8 mouse cellular contexts compared by ENCODE assay signal in genomic region chr17:28141771-28142699, GRCm38 (mm10). TPM values are rescaled to one million over a fixed set of nuclear protein-coding genes. Genes with fewer than 3 reads are reported as not detected.
DNase-seq lines count a peak whose midpoint lies in the region; ATAC-seq and TF ChIP-seq lines count a peak whose summit lies in the region.

TSS of gene Scube3 (plus strand) at chr17:28142141.

- peak within 1 kb of the TSS; percentile 93 for H3K4me2 ChIP-seq in hindbrain, embryonic 15.5 days

- no peaks in the 10 kb centered on the region for H3K36me3 ChIP-seq in spleen, adult 2 months (ENCODE audit: control insufficient read depth, insufficient read depth, low read length)
- no peaks in the 10 kb centered on the region for H3K36me3 ChIP-seq in hindbrain, embryonic 15.5 days
- 0 out of 2 replicates have a peak, but pooled peaks cover 9% of the 10 kb centered on the region for H3K36me3 ChIP-seq in midbrain, embryonic 10.5 days

- ATAC-seq in hindbrain, embryonic 15.5 days (ENCODE audit: low FRiP score, low read depth) = peak; percentile 33

- DNase-seq in spleen, adult 2 months (ENCODE audit: low read depth in 1 of 2, low spot score in 2 of 2) = no peak
- no peak for DNase-seq in spleen, postnatal 10 days (ENCODE audit: low spot score in 2 of 2)
- DNase-seq in embryo, embryonic 11 days = peak; percentile 89
- peak; percentile 89 for DNase-seq in midbrain, embryonic 10.5 days (ENCODE audit: low spot score)
- peak; percentile 37 for DNase-seq in thymus, postnatal 25 days
- no peak for DNase-seq in right cerebral cortex, adult 18-20 months
- DNase-seq in spleen, adult 18-20 months = no peak

- H3K9ac ChIP-seq in hindbrain, embryonic 15.5 days = peak within 1 kb of the TSS; percentile 76

- H3K4me3 ChIP-seq in spleen, adult 2 months (ENCODE audit: extremely low read depth, insufficient read depth, insufficient read length) = peak within 1 kb of the TSS; percentile 27
- peak within 1 kb of the TSS; percentile 82 for H3K4me3 ChIP-seq in hindbrain, embryonic 15.5 days
- peak within 1 kb of the TSS; percentile 91 for H3K4me3 ChIP-seq in midbrain, embryonic 10.5 days

- peaks cover 19% of the 10 kb centered on the region for H3K27me3 ChIP-seq in spleen, adult 2 months (ENCODE audit: control insufficient read depth, insufficient read depth, low read length)
- no peaks in the 10 kb centered on the region for H3K27me3 ChIP-seq in hindbrain, embryonic 15.5 days
- peaks cover 78% of the 10 kb centered on the region for H3K27me3 ChIP-seq in midbrain, embryonic 10.5 days (ENCODE audit: low read depth, poor library complexity, severe bottlenecking)

- TF ChIP-seq CTCF in spleen, adult 2 months (IDR thresholded peaks at IDR 0.05; ENCODE audit: extremely low read depth, insufficient read depth, insufficient read length, insufficient replicate concordance) = no peak

- no peak for TF ChIP-seq POLR2A in spleen, adult 2 months (IDR thresholded peaks at IDR 0.05; ENCODE audit: low read depth, low read length)

- peaks cover 7% of the 10 kb centered on the region for H3K4me1 ChIP-seq in spleen, adult 2 months (ENCODE audit: control insufficient read depth, insufficient read depth, insufficient read length)
- H3K4me1 ChIP-seq in hindbrain, embryonic 15.5 days (replicated peaks) = peaks cover 63% of the 10 kb centered on the region
- peaks cover 80% of the 10 kb centered on the region for H3K4me1 ChIP-seq in midbrain, embryonic 10.5 days

- no peaks in the 10 kb centered on the region for H3K9me3 ChIP-seq in hindbrain, embryonic 15.5 days
- no peaks in the 10 kb centered on the region for H3K9me3 ChIP-seq in midbrain, embryonic 10.5 days (replicated peaks)

- WGBS in spleen, adult 2 months = 3% methylated on average over 81 of the region's 97 CpGs
- WGBS in hindbrain, embryonic 15.5 days = under 1% methylated on average over 62 of the region's 97 CpGs
- under 1% methylated on average over 95 of the region's 97 CpGs for WGBS in midbrain, embryonic 10.5 days

- H3K27ac ChIP-seq in spleen, adult 2 months (ENCODE audit: insufficient read depth, low read length) = no peak within 1 kb of the TSS
- peak within 1 kb of the TSS; percentile 85 for H3K27ac ChIP-seq in hindbrain, embryonic 15.5 days (replicated peaks)
- H3K27ac ChIP-seq in midbrain, embryonic 10.5 days (replicated peaks) = peak within 1 kb of the TSS; percentile 99

RNA-seq across cellular contexts. Expression of gene Scube3, which starts in this region (rescaled TPM):
- polyA plus RNA-seq in spleen, adult 2 months (2012; rRNA removed) = 1.6 and 2.0 TPM in 2 replicates
- polyA plus RNA-seq in hindbrain, embryonic 15.5 days (2015; fragmentation: Nextera tagmentation; extraction: Ambion mirVana) = 3.7 and 4.4 TPM in 2 replicates
- 9.5 and 10.8 TPM in 2 replicates for polyA plus RNA-seq in midbrain, embryonic 10.5 days (2016; fragmentation: Nextera tagmentation; extraction: Ambion mirVana)

Comparison
In these comparisons a context has a peak if more than half of its experiments do, and no peak if none do; other contexts are left out.
1. DNase-seq: peak in embryo, embryonic 11 days (single experiment), midbrain, embryonic 10.5 days (single experiment) and thymus, postnatal 25 days (single experiment); none in spleen, adult 2 months (0 of 2), spleen, postnatal 10 days (0 of 2), right cerebral cortex, adult 18-20 months (single experiment) and spleen, adult 18-20 months (0 of 2).
2. H3K4me3 ChIP-seq: peak in every context shown above with its lines; median percentile 91 in midbrain, embryonic 10.5 days; 82 in hindbrain, embryonic 15.5 days; 27 in spleen, adult 2 months.